Mouse (Mus musculus) gastrocnemius, adult 2 months (tissue): ENCODE data around the gene Fstl4. TPM values are rescaled to one million over a fixed set of nuclear protein-coding genes. Genes with fewer than 3 reads are reported as not detected.

Experiments used
- DNase-seq: peaks from one replicate; pipeline ENCODE4 v3.0.0; 2022
- H3K27ac ChIP-seq: fragments of 200-600 bp; 2 replicates; pipeline ENCODE4 v1.8.1; 2022; ENCODE audit warnings: mild to moderate bottlenecking
- H3K4me3 ChIP-seq: fragments of 200-600 bp; 2 replicates; pipeline ENCODE4 v1.8.1; 2022; ENCODE audit warnings: mild to moderate bottlenecking, moderate library complexity
- CTCF ChIP-seq: fragments of 200-600 bp; IDR thresholded peaks from 2 replicates; pipeline ENCODE4 v1.8.1; 2022; ENCODE audit warnings: antibody characterized with exemption, mild to moderate bottlenecking, moderate library complexity
- intact Hi-C: fragments of 180-260 bp; cut with DNase I; formaldehyde crosslinking; loops from one replicate; pipeline ENCODE4 v1.15.1; 2025
- total RNA-seq, 2 experiments: library from RNA; stranded (reverse); gene quantifications; 2 replicates each; pipeline ENCODE4 v1.2.3; 2021

Gene Fstl4
- total RNA-seq, 2 experiments from 2014 or later = not detected

DNA sequence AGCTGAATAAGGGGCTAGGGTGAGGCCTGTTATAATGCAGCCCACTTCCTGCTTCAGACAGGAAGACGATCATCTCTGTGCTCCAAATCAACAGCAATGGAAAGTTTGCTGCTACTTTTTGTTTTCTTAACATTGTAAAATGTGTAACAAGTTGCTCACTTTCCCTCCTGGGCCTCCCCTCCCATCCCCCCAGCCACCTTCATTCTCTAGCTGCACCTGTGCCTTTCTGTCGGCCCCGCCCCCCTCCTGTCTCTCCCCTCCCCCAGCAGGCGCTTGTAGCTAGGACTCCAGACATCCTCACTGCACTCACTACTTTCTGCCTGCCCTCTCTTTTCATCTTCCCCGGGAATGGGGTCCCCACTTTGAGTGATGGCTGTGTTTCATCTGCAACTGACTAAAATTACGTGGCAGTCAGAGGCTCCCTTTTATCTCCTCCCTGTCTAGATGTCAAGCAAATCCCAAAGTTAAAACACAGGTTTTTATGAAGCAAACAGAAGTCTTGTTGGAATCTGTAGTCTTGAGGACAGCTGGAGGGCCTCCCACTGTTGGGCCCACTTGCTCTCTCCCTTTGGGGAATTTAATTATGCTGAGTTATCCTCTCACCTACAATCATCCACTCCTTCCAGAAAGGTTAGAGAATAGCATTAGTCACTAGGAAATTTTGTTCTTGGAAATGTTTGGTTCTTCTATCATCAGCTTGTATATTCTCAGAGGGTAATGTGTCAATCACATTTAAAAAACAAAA is 122.3 kb downstream of the Fstl4 start:
- no peak for DNase-seq
- H3K4me3 ChIP-seq = no peak overlapping the region
- H3K27ac ChIP-seq = no peak overlapping the region
- intact Hi-C loops = no loop called here
- no peak for TF ChIP-seq CTCF

DNA sequence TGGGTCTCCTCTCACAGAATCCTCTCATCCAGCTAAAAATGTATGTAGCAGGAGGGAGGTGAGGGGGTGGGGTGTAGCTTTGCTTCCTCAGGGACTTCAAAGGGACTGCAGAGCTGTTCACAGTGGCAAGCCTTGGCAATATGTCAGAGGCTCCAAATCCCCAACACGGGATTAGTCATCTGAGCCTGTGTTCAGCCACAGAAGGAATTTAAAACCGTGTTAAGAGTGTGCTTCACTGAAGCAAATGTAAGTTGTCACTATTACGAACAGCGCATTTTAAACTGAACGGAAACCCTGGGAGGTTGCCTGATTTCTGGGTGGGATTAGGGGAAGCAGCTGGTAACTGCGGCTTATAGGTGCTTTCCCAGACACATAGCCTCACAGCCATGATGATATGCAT is 123.7 kb downstream of the Fstl4 start:
- TF ChIP-seq CTCF = no peak
- intact Hi-C loops = no loop called here
- no peak overlapping the region for H3K27ac ChIP-seq
- no peak overlapping the region for H3K4me3 ChIP-seq
- DNase-seq = no peak

DNA sequence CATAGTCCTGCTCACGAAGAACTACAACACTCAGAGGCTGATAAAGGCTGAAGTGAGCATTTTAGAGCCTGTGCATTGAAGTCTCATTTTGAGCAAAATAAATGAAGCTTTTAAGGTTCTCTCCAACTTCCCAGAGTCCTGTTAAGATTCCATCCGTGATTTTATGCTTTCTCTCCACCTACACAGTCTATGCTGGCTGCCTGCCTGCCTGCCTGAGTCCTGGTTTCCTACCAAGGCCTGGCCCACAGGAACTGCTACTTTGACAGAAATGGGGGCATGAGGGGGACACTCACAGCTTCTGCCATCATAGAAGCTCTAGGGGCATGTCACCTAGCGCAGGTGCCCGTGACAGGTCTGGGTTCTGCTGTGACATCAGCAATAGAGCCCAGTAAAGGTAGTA is 125.1 kb downstream of the Fstl4 start:
- no peak overlapping the region for H3K4me3 ChIP-seq
- DNase-seq = no peak
- H3K27ac ChIP-seq = no peak overlapping the region
- intact Hi-C loops = no loop called here
- TF ChIP-seq CTCF = no peak

DNA sequence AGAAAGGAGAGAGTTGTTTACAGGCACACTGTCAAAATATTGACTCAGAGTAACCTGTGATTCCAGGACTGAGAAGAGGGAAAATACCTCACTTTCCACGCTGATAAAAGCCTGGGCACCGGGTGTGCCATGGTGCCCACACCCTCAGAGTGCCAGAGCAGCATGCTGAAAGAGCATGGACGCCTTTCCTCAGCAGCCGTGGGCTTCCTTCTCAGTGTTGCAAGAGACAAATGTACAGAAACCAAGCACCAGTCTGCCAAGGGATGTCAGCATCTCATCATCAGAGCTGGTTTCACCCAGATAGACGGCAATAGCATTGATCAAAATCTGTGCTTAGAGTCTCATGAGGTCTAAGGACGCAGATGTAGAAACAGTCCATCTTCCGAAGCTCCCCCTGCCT is 125.7 kb downstream of the Fstl4 start:
- H3K27ac ChIP-seq = no peak overlapping the region
- no peak for DNase-seq
- no peak overlapping the region for H3K4me3 ChIP-seq
- intact Hi-C loops = no loop called here
- no peak for TF ChIP-seq CTCF

DNA sequence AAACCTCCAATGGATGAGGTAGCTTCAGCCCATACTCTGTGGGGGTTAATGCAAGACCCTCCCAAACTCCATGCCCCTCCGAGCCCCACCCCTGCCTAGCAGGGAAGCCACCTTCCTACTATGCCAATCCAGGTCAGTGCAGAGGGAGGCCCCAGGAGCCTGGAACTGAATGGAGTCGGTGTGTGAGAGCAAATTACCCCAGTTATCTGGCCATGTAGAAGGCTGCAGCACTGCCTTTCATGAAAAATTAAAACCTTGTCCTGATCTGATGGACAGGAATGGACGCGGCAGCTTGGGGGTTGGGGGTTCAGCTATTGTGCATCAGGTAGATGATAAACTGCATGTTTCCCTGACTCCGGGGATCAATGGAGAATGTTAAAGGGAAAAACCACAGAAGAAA is 139.7 kb downstream of the Fstl4 start:
- Histone ChIP-seq H3K4me3 (no peak overlapping the region), H3K27ac (no peak overlapping the region)
- DNase-seq = no peak
- TF ChIP-seq CTCF = no peak
- intact Hi-C loops = no loop called here

DNA sequence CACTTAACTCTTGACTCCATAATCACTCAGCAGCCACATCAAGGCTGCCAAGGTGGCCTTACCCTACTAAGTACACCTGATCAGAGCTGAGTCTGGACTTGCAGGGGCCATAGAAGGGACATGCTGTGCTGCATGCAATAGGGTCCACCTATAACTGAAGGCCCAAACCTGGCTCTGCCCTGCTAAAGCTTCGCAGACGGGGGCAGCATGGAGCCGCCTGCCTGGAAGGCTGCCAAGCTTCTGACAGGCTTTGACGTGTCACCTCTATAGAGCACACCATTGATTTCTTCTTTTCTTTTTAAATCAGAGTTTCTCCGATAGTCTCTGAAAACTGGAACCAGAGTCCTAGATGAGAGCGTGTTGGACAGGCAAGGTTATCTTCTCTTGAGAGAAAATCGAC is 146.4 kb downstream of the Fstl4 start:
- intact Hi-C loops = no loop called here
- no peak overlapping the region for H3K27ac ChIP-seq
- no peak for DNase-seq

DNA sequence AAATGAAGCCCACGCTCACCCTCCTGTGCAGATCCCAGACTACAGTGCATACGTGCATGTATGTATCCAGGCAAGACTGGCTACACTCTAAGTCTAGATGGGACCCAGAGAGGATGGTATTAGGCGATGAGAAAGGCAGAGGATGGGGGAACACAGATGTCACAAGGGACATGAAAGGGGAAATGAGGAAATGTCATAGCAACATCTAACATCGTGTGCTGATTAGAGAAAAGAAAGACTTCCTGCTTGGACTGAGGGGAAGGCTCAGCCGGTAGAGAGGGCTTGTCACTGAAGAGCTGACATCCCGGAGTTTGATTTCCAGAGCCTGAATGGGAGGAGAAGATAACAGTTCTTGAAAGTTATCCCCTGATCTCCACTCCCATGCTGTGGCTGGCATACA is 150.0 kb downstream of the Fstl4 start:
- no peak overlapping the region for H3K4me3 ChIP-seq
- DNase-seq = no peak
- H3K27ac ChIP-seq = no peak overlapping the region
- intact Hi-C loops = no loop called here
- no peak for TF ChIP-seq CTCF

More for the DNA sequence above, 146.4 kb downstream of the Fstl4 start:
- no peak for TF ChIP-seq CTCF
- H3K4me3 ChIP-seq = no peak overlapping the region

DNA sequence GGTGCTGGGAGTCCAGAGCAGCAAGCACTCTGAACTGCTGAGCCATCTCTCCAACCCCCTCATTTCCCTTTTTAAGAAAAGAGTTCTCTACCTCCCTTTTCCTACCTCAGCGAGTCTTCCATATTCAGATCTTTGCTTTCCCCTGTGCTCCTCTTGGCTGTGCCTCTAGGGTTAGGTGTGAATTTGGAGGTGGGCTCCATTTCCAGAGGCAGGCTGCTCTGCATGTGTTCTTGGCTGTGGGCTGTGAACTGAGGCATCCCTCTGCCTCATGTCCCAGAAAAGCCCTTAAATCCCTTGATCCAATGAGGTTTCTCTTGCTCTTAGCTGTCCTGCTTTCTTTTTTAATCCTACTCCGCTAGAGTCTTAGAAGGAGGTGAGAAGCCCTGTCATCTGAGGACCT is 151.2 kb downstream of the Fstl4 start:
- Histone ChIP-seq H3K4me3 (no peak overlapping the region), H3K27ac (no peak overlapping the region)
- DNase-seq = no peak
- intact Hi-C loops = no loop called here
- TF ChIP-seq CTCF = no peak

DNA sequence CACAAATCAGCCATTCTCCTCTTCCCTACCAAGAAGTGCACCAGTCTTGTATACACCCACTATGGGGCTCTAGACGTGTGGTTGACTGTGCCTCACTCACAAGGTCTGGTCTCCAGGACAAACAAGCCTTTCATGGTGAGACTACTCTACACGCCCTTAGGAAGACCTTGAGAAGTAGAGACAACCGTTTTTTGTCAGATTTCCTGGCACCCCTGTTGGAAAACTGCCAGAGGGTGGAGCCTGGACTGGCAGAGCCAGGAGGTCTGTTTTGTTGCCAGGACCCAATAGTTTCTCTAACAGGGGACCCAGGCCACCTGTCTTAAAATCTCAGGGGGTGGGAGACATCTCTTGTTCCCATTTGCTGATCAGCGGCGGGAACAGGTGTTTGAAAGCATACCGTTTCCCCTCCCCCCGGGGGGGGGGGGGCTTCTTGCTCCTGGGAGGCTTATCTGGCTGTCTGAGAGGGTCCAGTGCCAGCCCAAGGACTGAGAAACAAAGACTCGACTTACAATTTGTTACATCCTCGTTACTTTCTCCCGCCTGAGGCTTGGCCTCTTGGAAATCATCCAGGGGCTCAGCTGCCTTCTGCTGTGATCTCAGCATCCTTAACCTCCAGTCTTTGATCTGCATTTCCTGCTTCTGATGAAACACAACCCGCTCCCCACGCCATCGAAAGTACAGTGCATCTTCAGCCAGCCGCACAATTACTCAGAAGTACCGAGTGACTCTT is 155.0 kb downstream of the Fstl4 start:
- DNase-seq = no peak
- intact Hi-C loops = no loop called here
- TF ChIP-seq CTCF = no peak
- Histone ChIP-seq H3K27ac (no peak overlapping the region), H3K4me3 (no peak overlapping the region)

DNA sequence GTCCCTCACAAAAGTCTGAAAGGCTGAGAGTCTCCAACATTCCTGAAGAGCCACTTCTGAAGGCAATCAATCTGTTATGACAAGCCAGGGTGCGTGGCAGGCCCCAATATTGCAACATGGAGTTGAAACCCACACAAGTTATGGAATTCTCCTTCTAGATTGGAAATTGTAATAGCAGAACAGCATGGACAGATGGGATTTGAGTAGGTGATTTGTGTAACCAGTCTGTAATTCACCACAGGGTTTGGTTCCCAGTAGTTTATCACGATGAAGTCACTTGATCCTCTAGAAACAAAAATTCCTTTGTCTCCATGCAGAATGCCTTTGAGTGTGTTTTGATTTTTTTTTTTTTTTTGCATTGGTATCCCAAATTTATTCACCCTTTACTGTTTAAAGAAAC is 159.8 kb downstream of the Fstl4 start:
- TF ChIP-seq CTCF = no peak
- intact Hi-C loops = no loop called here
- no peak for DNase-seq
- H3K4me3 ChIP-seq = no peak overlapping the region
- no peak overlapping the region for H3K27ac ChIP-seq

DNA sequence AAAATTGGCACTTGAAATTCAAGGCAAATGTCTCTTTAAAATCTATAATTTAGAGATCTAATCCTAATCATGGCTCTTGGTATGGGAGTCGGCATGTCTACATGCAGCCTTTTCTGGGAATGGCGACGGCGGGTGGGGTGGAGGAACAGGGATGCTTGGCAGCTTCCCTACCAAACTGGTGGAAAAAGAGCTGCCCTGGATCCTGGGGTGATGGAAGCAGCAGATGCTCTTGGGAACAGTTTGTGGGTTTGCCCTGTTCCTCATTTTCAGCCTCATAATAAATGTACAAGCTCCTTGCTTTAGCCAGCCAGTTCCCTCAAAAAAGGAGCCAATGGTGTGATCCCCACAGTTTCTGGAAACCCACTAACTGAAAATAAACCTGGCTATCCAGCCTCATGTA is 163.9 kb downstream of the Fstl4 start:
- DNase-seq = no peak
- intact Hi-C loops = no loop called here
- Histone ChIP-seq H3K27ac (no peak overlapping the region), H3K4me3 (no peak overlapping the region)
- no peak for TF ChIP-seq CTCF

DNA sequence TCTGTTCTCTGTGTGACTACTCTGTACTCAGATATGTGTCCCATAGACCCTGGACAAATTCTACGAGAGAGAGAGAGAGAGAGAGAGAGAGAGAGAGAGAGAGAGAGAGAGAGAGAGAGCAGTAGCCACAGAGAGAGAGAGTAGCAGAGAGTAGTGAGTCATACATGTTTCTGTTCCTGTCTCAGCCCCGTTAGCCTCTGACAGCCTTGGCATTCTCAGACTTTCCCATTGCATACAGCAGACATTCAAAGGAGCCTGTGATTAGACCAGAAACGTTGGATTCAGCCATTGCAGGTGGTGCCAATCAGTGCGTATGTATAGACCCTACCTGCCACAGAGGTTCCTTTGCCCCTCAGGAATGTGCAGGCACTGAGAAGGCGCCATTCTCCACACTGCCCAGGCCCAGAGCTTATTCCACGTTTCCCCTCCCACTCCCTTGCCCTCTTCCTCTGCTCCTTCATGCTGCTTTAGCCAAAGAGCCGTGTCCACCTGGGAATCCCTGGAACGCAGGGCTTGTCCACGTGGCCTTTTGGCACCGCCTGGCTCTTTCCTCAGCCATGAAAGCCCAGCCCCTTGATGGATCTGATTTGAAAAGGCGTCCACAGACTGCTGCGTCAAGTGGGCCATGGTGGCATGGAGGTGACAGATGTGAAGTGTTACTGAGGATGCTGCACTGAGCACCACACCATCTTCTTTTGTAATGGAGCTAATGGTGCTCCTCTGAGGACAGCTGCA is 175.1 kb downstream of the Fstl4 start:
- TF ChIP-seq CTCF = no peak
- intact Hi-C loops = no loop called here
- H3K27ac ChIP-seq = no peak overlapping the region
- no peak overlapping the region for H3K4me3 ChIP-seq
- no peak for DNase-seq

DNA sequence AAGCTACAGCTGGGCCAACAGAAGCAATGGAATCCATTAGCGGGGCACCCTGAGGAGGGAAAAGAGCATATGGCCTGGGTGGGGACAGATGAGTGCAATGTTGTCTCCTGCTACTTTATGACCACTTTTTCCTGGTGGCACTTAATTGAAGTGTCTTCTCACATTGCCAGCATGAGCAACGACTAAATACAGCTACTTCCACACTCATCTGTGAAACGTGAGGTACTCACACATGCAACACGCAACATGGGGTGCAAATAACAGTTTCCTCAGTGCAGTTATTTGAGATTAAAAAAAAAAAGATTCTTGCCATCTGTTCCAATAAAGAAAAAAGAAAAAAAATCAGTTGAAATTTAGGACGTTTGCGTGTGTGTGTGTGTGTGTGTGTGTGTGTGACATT is 178.5 kb downstream of the Fstl4 start:
- intact Hi-C loops = no loop called here

More for the DNA sequence above, 178.5 kb downstream of the Fstl4 start:
- no peak for DNase-seq
- Histone ChIP-seq H3K27ac (no peak overlapping the region), H3K4me3 (no peak overlapping the region)
- no peak for TF ChIP-seq CTCF
